In genomic region chr9:76024277-76025246, GRCm38 (mm10) we compare ENCODE assay signal across 8 mouse cellular contexts. TPM values are rescaled to one million over a fixed set of nuclear protein-coding genes. Genes with fewer than 3 reads are reported as not detected.
DNase-seq lines count a peak whose midpoint lies in the region; ATAC-seq lines count a peak whose summit lies in the region.

No protein-coding gene starts in this region.

- H3K36me3 ChIP-seq in kidney, embryonic 16.5 days (ENCODE audit: insufficient read depth, low read length): no peaks in the 10 kb centered on the region
- no peaks in the 10 kb centered on the region for H3K36me3 ChIP-seq in limb, embryonic 13.5 days
- H3K36me3 ChIP-seq in stomach, embryonic 15.5 days: no peaks in the 10 kb centered on the region
- H3K36me3 ChIP-seq in forebrain, embryonic 10.5 days (replicated peaks): no peaks in the 10 kb centered on the region
- no peaks in the 10 kb centered on the region for H3K36me3 ChIP-seq in forebrain, embryonic 11.5 days (ENCODE audit: control insufficient read depth, insufficient read depth, low read length)

- ATAC-seq in kidney, embryonic 16.5 days (ENCODE audit: low FRiP score, low TSS enrichment): 0 out of 2 replicates have a peak, but pooled peaks have one; percentile 42
- peak; percentile 72; the same call in 1 of the 2 replicates for ATAC-seq in limb, embryonic 13.5 days (ENCODE audit: low FRiP score, low read depth)
- ATAC-seq in stomach, embryonic 15.5 days (ENCODE audit: insufficient read depth, low FRiP score, low read depth): peak; percentile 14; the same call in 1 of the 2 replicates
- no peak for ATAC-seq in forebrain, embryonic 11.5 days (replicated peaks; ENCODE audit: low FRiP score)

- H3K9ac ChIP-seq in kidney, embryonic 16.5 days (replicated peaks; ENCODE audit: low read length): no peak overlapping the region
- no peak overlapping the region for H3K9ac ChIP-seq in limb, embryonic 13.5 days
- no peak overlapping the region for H3K9ac ChIP-seq in stomach, embryonic 15.5 days
- H3K9ac ChIP-seq in forebrain, embryonic 11.5 days (ENCODE audit: low read length): no peak overlapping the region

- peaks cover 16% of the 10 kb centered on the region; the same call in 1 of the 2 replicates for H3K4me1 ChIP-seq in kidney, embryonic 16.5 days (ENCODE audit: insufficient read depth, low read length)
- peaks cover 20% of the 10 kb centered on the region for H3K4me1 ChIP-seq in limb, embryonic 13.5 days
- H3K4me1 ChIP-seq in stomach, embryonic 15.5 days: 0 out of 2 replicates have a peak, but pooled peaks cover 2% of the 10 kb centered on the region
- peaks cover 19% of the 10 kb centered on the region for H3K4me1 ChIP-seq in forebrain, embryonic 10.5 days
- no peaks in the 10 kb centered on the region for H3K4me1 ChIP-seq in forebrain, embryonic 11.5 days (replicated peaks; ENCODE audit: control insufficient read depth, insufficient read depth, low read length)

- intact Hi-C loops in gastrocnemius, postnatal 36 days (cut with DNase I): no loop called here

- DNase-seq in kidney, adult 11 months: no peak
- peak; percentile 43 for DNase-seq in adipocyte (ENCODE audit: low spot score)
- DNase-seq in gastrocnemius, postnatal 36 days: peak; percentile 14 to 23
- no peak for DNase-seq in forebrain, embryonic 10.5 days (ENCODE audit: extremely low spot score, low spot score)
- DNase-seq in forebrain, embryonic 11.5 days (ENCODE audit: low spot score): no peak

- H3K27ac ChIP-seq in kidney, embryonic 16.5 days (ENCODE audit: low read length): peak overlapping the region; percentile 72
- H3K27ac ChIP-seq in limb, embryonic 13.5 days: peak overlapping the region; percentile 64
- peak overlapping the region; percentile 81 for H3K27ac ChIP-seq in stomach, embryonic 15.5 days
- H3K27ac ChIP-seq in forebrain, embryonic 10.5 days: no peak overlapping the region; the same call in 1 of the 2 replicates
- H3K27ac ChIP-seq in forebrain, embryonic 11.5 days (ENCODE audit: low read depth, low read length): no peak overlapping the region

- no peaks in the 10 kb centered on the region for H3K27me3 ChIP-seq in kidney, embryonic 16.5 days (ENCODE audit: insufficient read depth, low read length)
- no peaks in the 10 kb centered on the region for H3K27me3 ChIP-seq in limb, embryonic 13.5 days
- H3K27me3 ChIP-seq in stomach, embryonic 15.5 days (replicated peaks): no peaks in the 10 kb centered on the region
- no peaks in the 10 kb centered on the region for H3K27me3 ChIP-seq in forebrain, embryonic 10.5 days (ENCODE audit: poor library complexity, severe bottlenecking)
- no peaks in the 10 kb centered on the region for H3K27me3 ChIP-seq in forebrain, embryonic 11.5 days (ENCODE audit: control insufficient read depth, insufficient read depth, low read length)

- H3K4me3 ChIP-seq in kidney, embryonic 16.5 days (ENCODE audit: low read length): no peak overlapping the region
- H3K4me3 ChIP-seq in limb, embryonic 13.5 days: no peak overlapping the region
- H3K4me3 ChIP-seq in stomach, embryonic 15.5 days (replicated peaks): no peak overlapping the region
- no peak overlapping the region for H3K4me3 ChIP-seq in forebrain, embryonic 10.5 days
- H3K4me3 ChIP-seq in forebrain, embryonic 11.5 days (ENCODE audit: low read depth, low read length): no peak overlapping the region

- no peak overlapping the region for H3K4me2 ChIP-seq in kidney, embryonic 16.5 days (replicated peaks; ENCODE audit: low read depth, low read length)
- no peak overlapping the region for H3K4me2 ChIP-seq in limb, embryonic 13.5 days (replicated peaks)
- no peak overlapping the region for H3K4me2 ChIP-seq in stomach, embryonic 15.5 days
- H3K4me2 ChIP-seq in forebrain, embryonic 11.5 days (ENCODE audit: low read depth, low read length, severe bottlenecking): no peak overlapping the region

- no peaks in the 10 kb centered on the region for H3K9me3 ChIP-seq in kidney, embryonic 16.5 days (ENCODE audit: low read length)
- no peaks in the 10 kb centered on the region for H3K9me3 ChIP-seq in limb, embryonic 13.5 days
- H3K9me3 ChIP-seq in stomach, embryonic 15.5 days: no peaks in the 10 kb centered on the region
- no peaks in the 10 kb centered on the region for H3K9me3 ChIP-seq in forebrain, embryonic 10.5 days
- H3K9me3 ChIP-seq in forebrain, embryonic 11.5 days (ENCODE audit: control insufficient read depth, low read length): no peaks in the 10 kb centered on the region

- 39% methylated on average over 5 of the region's 5 CpGs for WGBS in kidney, embryonic 16.5 days
- WGBS in limb, embryonic 13.5 days: 28% methylated on average over 5 of the region's 5 CpGs
- WGBS in stomach, embryonic 15.5 days: 45% methylated on average over 5 of the region's 5 CpGs
- WGBS in forebrain, embryonic 10.5 days: 46% methylated on average over 5 of the region's 5 CpGs
- 43% methylated on average over 5 of the region's 5 CpGs for WGBS in forebrain, embryonic 11.5 days

RNA-seq across cellular contexts. Expression of gene Hmgcll1, which starts 9.9 kb away (rescaled TPM):
- 3.1 TPM in 2 replicates for polyA plus RNA-seq in kidney, embryonic 16.5 days (2015; fragmentation: Nextera tagmentation; extraction: Ambion mirVana)
- total RNA-seq in gastrocnemius, postnatal 36 days (2021): under 1 TPM; 0.07 to 0.18 TPM
- polyA plus RNA-seq in limb, embryonic 13.5 days (2015; fragmentation: Nextera tagmentation; extraction: Ambion mirVana): 3.7 and 4.3 TPM in 2 replicates
- 3.2 and 4.4 TPM in 2 replicates for polyA plus RNA-seq in stomach, embryonic 15.5 days (2015; fragmentation: Nextera tagmentation; extraction: Ambion mirVana)
- polyA plus RNA-seq in forebrain, embryonic 10.5 days (2016; fragmentation: Nextera tagmentation; extraction: Ambion mirVana): 3.7 and 5.2 TPM in 2 replicates
- 9.5 and 10.4 TPM in 2 replicates for polyA plus RNA-seq in forebrain, embryonic 11.5 days (2014; fragmentation: Nextera tagmentation; extraction: Ambion mirVana)

Comparison
In these comparisons a context has a peak if more than half of its experiments do, and no peak if none do; other contexts are left out.
1. H3K27ac ChIP-seq: peak in kidney, embryonic 16.5 days (single experiment), limb, embryonic 13.5 days (single experiment) and stomach, embryonic 15.5 days (single experiment); none in forebrain, embryonic 10.5 days (single experiment) and forebrain, embryonic 11.5 days (single experiment).
2. DNase-seq: peak in adipocyte (single experiment) and gastrocnemius, postnatal 36 days (2 of 2); none in kidney, adult 11 months (single experiment), forebrain, embryonic 10.5 days (single experiment) and forebrain, embryonic 11.5 days (single experiment).